Mouse (Mus musculus): ENCODE data around the gene Cdkal1. TPM values are rescaled to one million over a fixed set of nuclear protein-coding genes. Genes with fewer than 3 reads are reported as not detected.

Cdkal1 gene
- polyA plus RNA-seq, 2 experiments: 10.8 to 29.8 TPM

GRCm38 (mm10) chr13:29316271-29316670 lies 539.2 kb downstream of the Cdkal1 start:
- Histone ChIP-seq H3K27ac (replicated peaks; ENCODE audit: low read depth, low read length) (no peak overlapping the region), H3K27me3 (ENCODE audit: control insufficient read depth, insufficient read depth, low read length) (no peaks in the 10 kb centered on the region), H3K9ac (ENCODE audit: low read depth, low read length, severe bottlenecking) (no peak overlapping the region), H3K4me1 (ENCODE audit: control insufficient read depth, insufficient read depth, low read length) (no peaks in the 10 kb centered on the region), H3K36me3 (ENCODE audit: control insufficient read depth, insufficient read depth, low read length) (no peaks in the 10 kb centered on the region), H3K4me3 (replicated peaks; ENCODE audit: low read length) (no peak overlapping the region), H3K9me3 (ENCODE audit: control insufficient read depth, low read length) (no peaks in the 10 kb centered on the region), H3K4me2 (replicated peaks; ENCODE audit: low read depth, low read length, severe bottlenecking) (no peak overlapping the region)
- 89% methylated on average over 5 of the region's 5 CpGs for WGBS
- TF ChIP-seq POLR2A (IDR thresholded peaks at IDR 0.05; ENCODE audit: borderline replicate concordance, extremely low read depth, insufficient read depth, insufficient read length): no peak
- ATAC-seq (ENCODE audit: low FRiP score, low read depth) (no peak), DNase-seq (ENCODE audit: low spot score) (no peak)

- Histone ChIP-seq H3K9ac (ENCODE audit: low read depth, low read length, severe bottlenecking) (no peak overlapping the region), H3K27me3 (ENCODE audit: control insufficient read depth, insufficient read depth, low read length) (no peaks in the 10 kb centered on the region), H3K9me3 (ENCODE audit: control insufficient read depth, low read length) (no peaks in the 10 kb centered on the region), H3K4me3 (replicated peaks; ENCODE audit: low read length) (no peak overlapping the region), H3K4me1 (ENCODE audit: control insufficient read depth, insufficient read depth, low read length) (no peaks in the 10 kb centered on the region), H3K4me2 (replicated peaks; ENCODE audit: low read depth, low read length, severe bottlenecking) (no peak overlapping the region), H3K27ac (replicated peaks; ENCODE audit: low read depth, low read length) (no peak overlapping the region), H3K36me3 (ENCODE audit: control insufficient read depth, insufficient read depth, low read length) (no peaks in the 10 kb centered on the region)
- no peak for ATAC-seq (ENCODE audit: low FRiP score, low read depth)
- WGBS: 73% methylated on average over 2 of the region's 2 CpGs
- TF ChIP-seq POLR2A (IDR thresholded peaks at IDR 0.05; ENCODE audit: borderline replicate concordance, extremely low read depth, insufficient read depth, insufficient read length): no peak
- no peak for DNase-seq (ENCODE audit: low spot score)
Measured at GRCm38 (mm10) chr13:29312026-29312425, 543.4 kb downstream of the Cdkal1 start.

- Histone ChIP-seq H3K9me3 (ENCODE audit: control insufficient read depth, low read length) (no peaks in the 10 kb centered on the region), H3K4me1 (ENCODE audit: control insufficient read depth, insufficient read depth, low read length) (no peaks in the 10 kb centered on the region), H3K9ac (ENCODE audit: low read depth, low read length, severe bottlenecking) (no peak overlapping the region), H3K36me3 (ENCODE audit: control insufficient read depth, insufficient read depth, low read length) (no peaks in the 10 kb centered on the region), H3K4me2 (replicated peaks; ENCODE audit: low read depth, low read length, severe bottlenecking) (no peak overlapping the region), H3K27me3 (ENCODE audit: control insufficient read depth, insufficient read depth, low read length) (no peaks in the 10 kb centered on the region), H3K4me3 (replicated peaks; ENCODE audit: low read length) (no peak overlapping the region), H3K27ac (replicated peaks; ENCODE audit: low read depth, low read length) (no peak overlapping the region)
- DNase-seq (ENCODE audit: low spot score) (no peak), ATAC-seq (ENCODE audit: low FRiP score, low read depth) (no peak)
- no peak for TF ChIP-seq POLR2A (IDR thresholded peaks at IDR 0.05; ENCODE audit: borderline replicate concordance, extremely low read depth, insufficient read depth, insufficient read length)
- 42% methylated on average over 6 of the region's 6 CpGs for WGBS
Measured at GRCm38 (mm10) chr13:29307420-29307819, 548.1 kb downstream of the Cdkal1 start.

GRCm38 (mm10) chr13:29292608-29293240 lies 562.8 kb downstream of the Cdkal1 start:
- H3K4me1 ChIP-seq (ENCODE audit: control insufficient read depth, insufficient read depth, low read length): no peaks in the 10 kb centered on the region
- H3K9me3 ChIP-seq (ENCODE audit: control insufficient read depth, low read length): no peaks in the 10 kb centered on the region
- H3K4me2 ChIP-seq (replicated peaks; ENCODE audit: low read depth, low read length, severe bottlenecking): no peak overlapping the region
- no peak overlapping the region for H3K9ac ChIP-seq (ENCODE audit: low read depth, low read length, severe bottlenecking)
- no peak for ATAC-seq (ENCODE audit: low FRiP score, low read depth)
- no peak overlapping the region for H3K27ac ChIP-seq (replicated peaks; ENCODE audit: low read depth, low read length)
- H3K27me3 ChIP-seq (ENCODE audit: control insufficient read depth, insufficient read depth, low read length): no peaks in the 10 kb centered on the region
- no peak for TF ChIP-seq POLR2A (IDR thresholded peaks at IDR 0.05; ENCODE audit: borderline replicate concordance, extremely low read depth, insufficient read depth, insufficient read length)
- no peaks in the 10 kb centered on the region for H3K36me3 ChIP-seq (ENCODE audit: control insufficient read depth, insufficient read depth, low read length)
- H3K4me3 ChIP-seq (replicated peaks; ENCODE audit: low read length): no peak overlapping the region
- DNase-seq (ENCODE audit: low spot score): no peak
- WGBS: 85% methylated on average over 9 of the region's 9 CpGs

- 65% methylated on average over 4 of the region's 4 CpGs for WGBS
- H3K36me3 ChIP-seq (ENCODE audit: control insufficient read depth, insufficient read depth, low read length): no peaks in the 10 kb centered on the region
- H3K4me1 ChIP-seq (ENCODE audit: control insufficient read depth, insufficient read depth, low read length): no peaks in the 10 kb centered on the region
- no peak overlapping the region for H3K4me2 ChIP-seq (replicated peaks; ENCODE audit: low read depth, low read length, severe bottlenecking)
- no peak overlapping the region for H3K27ac ChIP-seq (replicated peaks; ENCODE audit: low read depth, low read length)
- ATAC-seq (ENCODE audit: low FRiP score, low read depth): no peak
- no peaks in the 10 kb centered on the region for H3K27me3 ChIP-seq (ENCODE audit: control insufficient read depth, insufficient read depth, low read length)
- no peaks in the 10 kb centered on the region for H3K9me3 ChIP-seq (ENCODE audit: control insufficient read depth, low read length)
- no peak for DNase-seq (ENCODE audit: low spot score)
- H3K9ac ChIP-seq (ENCODE audit: low read depth, low read length, severe bottlenecking): no peak overlapping the region
- H3K4me3 ChIP-seq (replicated peaks; ENCODE audit: low read length): no peak overlapping the region
- TF ChIP-seq POLR2A (IDR thresholded peaks at IDR 0.05; ENCODE audit: borderline replicate concordance, extremely low read depth, insufficient read depth, insufficient read length): no peak
Measured at GRCm38 (mm10) chr13:29290569-29290968, 564.9 kb downstream of the Cdkal1 start.

Data from limb, embryonic 14.5 days (tissue).